Mouse (Mus musculus): ENCODE results near the gene Tnfaip6. TPM values are rescaled to one million over a fixed set of nuclear protein-coding genes. Genes with fewer than 3 reads are reported as not detected.
"Not testable (repeated sequence)": the region's sequence is repeated elsewhere in the genome, so short reads cannot be mapped to it uniquely, and the experiment has no call there.

Tnfaip6 gene
- 10 to 100 TPM in 1 of 2 experiments, 1 to 10 TPM in 1; 2.6 to 14.5 TPM for total RNA-seq (2021)
- long read RNA-seq, experiment 1 = 0 reads
- long read RNA-seq, experiment 2, partial matches to known transcripts = 0 of 1 reads
- long read RNA-seq, experiment 2, other reads (novel, unspliced or antisense) = 0 of 1 reads

- peak; percentile 68 to 74 for DNase-seq
These were observed at the start of gene Tnfaip6 for GRCm38 (mm10) chr2:52037882-52038281. Tnfaip6 (plus strand) TSS chr2:52038009.

GRCm38 (mm10) chr2:51989559-51989958 lies 48.2 kb upstream of the Tnfaip6 start:
- DNase-seq = peak; percentile 24 to 39

GRCm38 (mm10) chr2:51991447-51991846 lies 46.4 kb upstream of the Tnfaip6 start:
- no peak for DNase-seq

- no peak for DNase-seq
These were observed 37.8 kb upstream of the Tnfaip6 start for GRCm38 (mm10) chr2:51999996-52000395.

- no peak for DNase-seq
These were observed 36.3 kb upstream of the Tnfaip6 start for GRCm38 (mm10) chr2:52001521-52001920.

- DNase-seq = not testable (repeated sequence)
These were observed 35.5 kb upstream of the Tnfaip6 start for GRCm38 (mm10) chr2:52002299-52002698.

GRCm38 (mm10) chr2:52006380-52006779 lies 31.4 kb upstream of the Tnfaip6 start:
- no peak for DNase-seq

GRCm38 (mm10) chr2:52011820-52012219 lies 26.0 kb upstream of the Tnfaip6 start:
- not testable (repeated sequence) for DNase-seq

- no peak for DNase-seq
These were observed 24.4 kb upstream of the Tnfaip6 start for GRCm38 (mm10) chr2:52013306-52013820.

- no peak for DNase-seq
These were observed 21.4 kb upstream of the Tnfaip6 start for GRCm38 (mm10) chr2:52016361-52016760.

GRCm38 (mm10) chr2:52027061-52027460 lies 10.7 kb upstream of the Tnfaip6 start:
- DNase-seq = no peak

- DNase-seq = no peak
These were observed 8.4 kb upstream of the Tnfaip6 start for GRCm38 (mm10) chr2:52029426-52029825.

- DNase-seq = peak in 1 of 2 experiments; percentile 37
These were observed 6.3 kb upstream of the Tnfaip6 start for GRCm38 (mm10) chr2:52031491-52031890.

GRCm38 (mm10) chr2:52034601-52035000 lies 3.2 kb upstream of the Tnfaip6 start:
- no peak for DNase-seq

GRCm38 (mm10) chr2:52035144-52035543 lies 2.7 kb upstream of the Tnfaip6 start:
- DNase-seq = no peak

- DNase-seq = peak in 1 of 2 experiments; percentile 3
These were observed 747 bp upstream of the Tnfaip6 start for GRCm38 (mm10) chr2:52036929-52037595.

- DNase-seq = no peak
These were observed 749 bp downstream of the Tnfaip6 start for GRCm38 (mm10) chr2:52038558-52038957.

- DNase-seq = no peak
These were observed 1.4 kb downstream of the Tnfaip6 start for GRCm38 (mm10) chr2:52039083-52039801.

GRCm38 (mm10) chr2:52042132-52042531 lies 4.3 kb downstream of the Tnfaip6 start:
- DNase-seq = no peak

GRCm38 (mm10) chr2:52042714-52043113 lies 4.9 kb downstream of the Tnfaip6 start:
- DNase-seq = no peak

- no peak for DNase-seq
These were observed 5.7 kb downstream of the Tnfaip6 start for GRCm38 (mm10) chr2:52043485-52043884.

GRCm38 (mm10) chr2:52046032-52046431 lies 8.2 kb downstream of the Tnfaip6 start:
- no peak for DNase-seq

- DNase-seq = no peak
These were observed 13.0 kb downstream of the Tnfaip6 start for GRCm38 (mm10) chr2:52050823-52051222.
